ENCODE assay signal across 12 mouse cellular contexts in the genomic region with DNA sequence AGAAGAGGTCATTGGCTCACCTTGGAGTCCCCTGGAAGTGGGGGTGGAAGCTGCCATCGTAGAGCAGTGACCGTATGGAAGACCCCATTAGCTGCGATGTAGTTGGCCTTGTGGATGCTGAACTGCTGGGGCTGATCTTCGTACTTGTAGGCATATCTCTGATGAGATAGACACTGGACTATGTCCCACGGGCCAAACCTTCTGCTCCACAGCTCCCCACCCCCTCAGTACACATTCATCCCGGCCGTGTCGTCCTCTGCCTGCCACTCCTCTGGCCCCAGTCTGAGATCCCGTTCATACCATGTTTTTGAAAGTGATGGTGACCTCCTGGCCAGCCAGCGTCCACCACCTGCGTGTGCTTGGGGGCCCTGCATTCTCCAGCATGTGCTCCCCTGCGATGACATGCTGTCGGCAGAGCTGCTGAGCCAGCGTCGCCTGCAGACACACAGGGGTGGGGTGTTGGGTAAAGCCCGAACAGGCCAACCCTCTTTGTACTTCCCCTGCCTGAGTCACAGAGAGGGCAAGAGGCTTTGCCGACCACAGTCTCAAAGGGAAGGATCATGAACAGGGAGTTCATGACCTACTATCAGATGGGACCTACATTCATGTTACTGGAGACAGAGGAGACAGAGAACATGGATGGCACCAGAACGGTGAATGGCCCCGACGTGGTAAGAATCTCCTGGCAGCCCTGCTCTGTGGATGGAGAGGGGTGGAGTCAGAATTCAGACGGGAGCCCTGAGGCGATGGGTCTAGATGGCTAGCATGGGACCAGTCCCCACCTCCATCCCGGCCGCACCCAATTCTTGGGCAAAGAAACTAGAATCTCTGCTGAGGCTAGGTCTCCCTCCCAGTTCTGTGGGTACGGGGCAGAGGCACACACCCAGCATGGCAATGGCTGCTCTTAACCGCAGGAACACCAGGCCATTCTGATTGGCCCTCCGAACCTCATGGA. TPM values are rescaled to one million over a fixed set of nuclear protein-coding genes. Genes with fewer than 3 reads are reported as not detected.
DNase-seq lines count a peak whose midpoint lies in the region; ATAC-seq lines count a peak whose summit lies in the region.
"Had no signal": no experiment of that assay in that cellular context is flagged by ENCODE, and none has a peak within 500 bp of the region (broad histone marks: within the 10 kb centered on the region; RNA-seq: fewer than 3 reads in every experiment).

No protein-coding gene starts in this region.

- DNase-seq in CD4-positive, CD25-positive, alpha-beta regulatory T cell, adult 2 months (ENCODE audit: low read depth, low spot score): peak; percentile 39
- DNase-seq in liver: peak; percentile 41
- peak; percentile 67 to 68 for DNase-seq in monocyte, adult 2 months (ENCODE audit: low read depth in 1 of 2, low spot score in 2 of 2)
- DNase-seq in layer of hippocampus, postnatal 25 days (ENCODE audit: extremely low spot score in 1 of 2, low spot score in 1 of 2): no peak
- DNase-seq in urinary bladder, postnatal 36 days (ENCODE audit: low spot score in 2 of 2): no peak
- no peak for DNase-seq in adrenal gland, postnatal 4 days (ENCODE audit: low spot score in 2 of 2)
- DNase-seq: adrenal gland, adult 2 months; cerebellum, adult 11-12 months; gastrocnemius, postnatal 36 days; thymus, postnatal 36 days had no signal

- ATAC-seq in activated CD4-positive, CD25-positive, alpha-beta regulatory T cell, adult 4 months: peak; percentile 71
- ATAC-seq: forebrain, embryonic 13.5 days had no signal

RNA-seq across cellular contexts. Expression of a gene that starts 8.0 kb away (rescaled TPM):
- 1 to 10 TPM; 1.6 to 1.9 TPM for polyA plus RNA-seq in activated CD4-positive, CD25-positive, alpha-beta regulatory T cell, adult 4 months (2017; shearing (Covaris generic))
- 10 to 100 TPM; 13.9 to 17.5 TPM for total RNA-seq in layer of hippocampus, postnatal 25 days (2021)
- 100 to 1,000 TPM in 1 of 2 experiments, 10 to 100 TPM in 1; 94.1 to 101 TPM for total RNA-seq in adrenal gland, postnatal 4 days (2021)

RNA-seq across cellular contexts. Expression of a gene that starts 29.6 kb away (rescaled TPM):
- polyA plus RNA-seq in activated CD4-positive, CD25-positive, alpha-beta regulatory T cell, adult 4 months (2017; shearing (Covaris generic)): not detected
- total RNA-seq in layer of hippocampus, postnatal 25 days (2021): 10 to 100 TPM; 12.8 to 17.9 TPM
- total RNA-seq in adrenal gland, postnatal 4 days (2021): 10 to 100 TPM; 82.1 to 84.4 TPM

RNA-seq across cellular contexts. Expression of a gene that starts 31.7 kb away (rescaled TPM):
- polyA plus RNA-seq in activated CD4-positive, CD25-positive, alpha-beta regulatory T cell, adult 4 months (2017; shearing (Covaris generic)): 100 to 1,000 TPM in 1 of 2 experiments, 10 to 100 TPM in 1; 76.4 to 122 TPM
- 10 to 100 TPM; 28.6 to 29.6 TPM for total RNA-seq in layer of hippocampus, postnatal 25 days (2021)
- total RNA-seq in adrenal gland, postnatal 4 days (2021): 10 to 100 TPM; 62.0 to 76.4 TPM

RNA-seq across cellular contexts. Expression of a gene that starts 47.6 kb away (rescaled TPM):
- polyA plus RNA-seq in activated CD4-positive, CD25-positive, alpha-beta regulatory T cell, adult 4 months (2017; shearing (Covaris generic)): not detected
- total RNA-seq in layer of hippocampus, postnatal 25 days (2021): 1 to 10 TPM; 2.2 to 3.1 TPM
- 10 to 100 TPM in 1 of 2 experiments, 1 to 10 TPM in 1; 5.0 to 13.9 TPM for total RNA-seq in adrenal gland, postnatal 4 days (2021)

RNA-seq across cellular contexts. Expression of a gene that starts 56.3 kb away (rescaled TPM):
- polyA plus RNA-seq in activated CD4-positive, CD25-positive, alpha-beta regulatory T cell, adult 4 months (2017; shearing (Covaris generic)): 100 to 1,000 TPM; 130 to 131 TPM
- total RNA-seq in layer of hippocampus, postnatal 25 days (2021): 100 to 1,000 TPM; 431 to 467 TPM
- 100 to 1,000 TPM; 496 to 522 TPM for total RNA-seq in adrenal gland, postnatal 4 days (2021)

Comparison
In these comparisons a context has a peak if more than half of its experiments do, and no peak if none do; other contexts are left out.
1. DNase-seq: peak in CD4-positive, CD25-positive, alpha-beta regulatory T cell, adult 2 months (single experiment), liver (single experiment) and monocyte, adult 2 months (2 of 2); none in layer of hippocampus, postnatal 25 days (0 of 2), urinary bladder, postnatal 36 days (0 of 2) and adrenal gland, postnatal 4 days (0 of 2).
2. RNA of a gene that starts 8.0 kb away (total RNA-seq): 94.1 to 101 TPM in adrenal gland, postnatal 4 days; 13.9 to 17.5 TPM in layer of hippocampus, postnatal 25 days; every median in the first group is over 4 times any median in the second.
3. RNA of a gene that starts 29.6 kb away (total RNA-seq): 82.1 to 84.4 TPM in adrenal gland, postnatal 4 days; 12.8 to 17.9 TPM in layer of hippocampus, postnatal 25 days; every median in the first group is over 4 times any median in the second.